Comparison of ENCODE assay signal across 16 mouse cellular contexts in genomic region chr2:180175725-180176124, GRCm38 (mm10).
"Had no signal": no experiment of that assay in that cellular context is flagged by ENCODE, and none has a peak within 500 bp of the region (broad histone marks: within the 10 kb centered on the region; RNA-seq: fewer than 3 reads in every experiment).

No protein-coding gene starts in this region.

- DNase-seq: lung, adult 18-20 months; lung, embryonic 14.5 days; lung, postnatal 14 days; lung, postnatal 4 days; midbrain, embryonic 14.5 days; right cerebral cortex, postnatal 14 days; thymus, adult 2 months; thymus, postnatal 25 days; thymus, postnatal 4 days had no signal

- H3K4me2 ChIP-seq: lung, embryonic 14.5 days; midbrain, embryonic 12.5 days; neural tube, embryonic 12.5 days; stomach, embryonic 15.5 days had no signal

- ATAC-seq: midbrain, embryonic 16.5 days had no signal

- H3K27ac ChIP-seq: liver, embryonic 14.5 days; midbrain, embryonic 10.5 days; midbrain, embryonic 12.5 days; neural tube, embryonic 12.5 days; stomach, embryonic 15.5 days; stomach, postnatal 0 days had no signal

- H3K9ac ChIP-seq: liver, embryonic 14.5 days; lung, embryonic 14.5 days; midbrain, embryonic 12.5 days; neural tube, embryonic 12.5 days; stomach, embryonic 15.5 days had no signal

- H3K9me3 ChIP-seq: midbrain, embryonic 10.5 days; midbrain, embryonic 12.5 days; neural tube, embryonic 12.5 days; stomach, embryonic 15.5 days had no signal

- H3K4me3 ChIP-seq: midbrain, embryonic 10.5 days; midbrain, embryonic 12.5 days; neural tube, embryonic 12.5 days; stomach, embryonic 15.5 days had no signal

- H3K27me3 ChIP-seq: midbrain, embryonic 12.5 days; neural tube, embryonic 12.5 days; stomach, embryonic 15.5 days had no signal
